Mouse (Mus musculus): ENCODE measurements at regions not wholly inside any gene's neighbourhood (a gene's known extent, or its start where the extent isn't known, plus 50 kb on each side); places are given as distances from the start of the nearest gene placed in this dataset.

DNA sequence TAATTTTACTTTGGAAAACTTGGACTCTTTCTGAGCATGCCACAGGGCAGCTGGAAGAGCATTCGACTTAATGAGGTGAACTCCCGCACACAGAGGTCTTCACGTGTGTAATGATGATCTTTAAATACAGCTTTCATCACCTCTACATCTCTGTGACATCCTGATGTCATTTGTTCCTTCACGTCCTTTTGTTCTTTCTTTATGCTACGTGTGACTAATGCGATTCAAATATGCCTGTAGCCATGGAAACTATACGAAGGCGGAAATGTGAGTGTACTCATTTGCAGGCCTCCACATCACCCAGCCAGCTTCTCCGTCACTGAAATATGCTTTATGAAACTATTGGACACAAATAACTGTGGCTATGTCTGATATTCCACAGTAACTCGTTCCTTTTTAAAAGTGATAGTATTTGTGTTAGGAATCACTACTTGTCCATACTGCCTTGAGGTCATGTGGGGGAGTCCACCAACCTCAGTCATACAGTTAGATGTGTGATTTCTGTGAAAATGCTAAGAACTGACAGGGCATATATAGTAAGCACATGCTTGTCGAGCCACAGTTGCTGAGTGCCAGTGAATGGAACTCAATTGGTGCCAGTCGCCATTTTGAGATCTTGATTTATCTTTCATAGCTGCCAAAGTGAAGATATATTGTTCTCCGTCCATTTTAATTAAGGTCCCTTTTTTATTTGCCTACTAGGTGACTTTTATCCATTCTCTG, 145.9 kb downstream of the Plk2 start:
- DNase-seq = no peak

GRCm38 (mm10) chr13:110541288-110542148, 146.7 kb downstream of the Plk2 start:
- DNase-seq = no peak

- DNase-seq = no peak
These were observed 147.6 kb downstream of the Plk2 start for GRCm38 (mm10) chr13:110542303-110543065.

DNA sequence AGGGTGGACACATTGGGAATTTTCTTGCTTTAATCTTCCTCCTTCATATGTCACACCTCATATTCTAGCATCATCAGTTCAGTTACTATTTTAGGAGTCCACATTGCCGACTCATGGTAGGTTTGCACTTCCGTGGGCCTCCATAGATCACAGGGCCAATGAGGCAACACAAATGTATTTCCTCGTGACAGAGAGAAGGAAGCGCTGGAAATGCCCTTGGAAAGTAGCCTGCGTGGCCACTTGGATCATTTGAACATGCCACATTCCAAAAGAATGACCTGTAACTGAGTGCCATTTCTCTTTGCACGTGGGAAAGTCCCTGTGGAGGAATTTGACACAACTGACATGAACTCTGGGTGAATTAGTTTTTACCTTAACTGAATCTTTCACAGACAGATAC, 150.6 kb downstream of the Plk2 start:
- no peak for DNase-seq

- peak; percentile 44 to 50 for DNase-seq
These were observed 160.9 kb downstream of the Plk2 start for GRCm38 (mm10) chr13:110555529-110556319.

- no peak for DNase-seq
These were observed 161.7 kb downstream of the Plk2 start for GRCm38 (mm10) chr13:110556355-110557095.

DNA sequence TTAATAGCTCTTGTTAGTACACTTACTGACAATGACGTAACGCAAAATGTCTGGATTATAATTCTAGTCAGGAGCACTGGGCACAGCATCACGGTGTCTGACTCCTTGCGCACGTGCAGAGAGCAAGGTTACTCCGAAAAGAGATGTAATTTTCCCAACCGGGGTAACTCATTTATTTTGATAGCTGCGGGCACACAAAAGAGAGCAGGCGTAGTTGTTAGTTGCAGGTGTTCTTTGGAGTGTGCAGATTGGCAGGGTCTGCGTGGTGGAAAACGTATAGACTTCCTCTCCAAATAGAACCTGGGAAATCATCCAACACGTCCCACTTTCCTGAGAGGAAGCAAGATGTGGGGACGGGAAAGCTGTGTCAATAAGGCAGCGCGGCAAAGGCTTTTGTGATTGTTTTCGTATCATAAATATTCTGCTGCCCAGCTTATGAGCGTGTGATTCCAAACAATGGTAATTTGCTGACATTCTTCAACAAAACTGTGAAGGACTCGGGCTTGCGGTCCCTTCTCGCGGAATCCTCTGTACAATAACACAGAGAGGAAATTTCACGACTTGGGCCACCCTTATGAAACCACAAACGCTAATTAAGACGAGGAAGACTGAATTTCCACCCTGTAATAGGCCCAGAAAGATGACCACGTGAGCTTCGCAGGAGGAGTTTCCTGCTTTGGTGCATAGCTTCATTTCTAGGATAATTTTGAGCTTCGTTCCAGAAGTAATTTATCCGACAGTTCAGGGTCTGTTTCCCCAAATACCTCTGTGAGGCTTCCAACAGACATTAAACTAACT, 163.3 kb downstream of the Plk2 start:
- peak; percentile 13 to 30 for DNase-seq

DNA sequence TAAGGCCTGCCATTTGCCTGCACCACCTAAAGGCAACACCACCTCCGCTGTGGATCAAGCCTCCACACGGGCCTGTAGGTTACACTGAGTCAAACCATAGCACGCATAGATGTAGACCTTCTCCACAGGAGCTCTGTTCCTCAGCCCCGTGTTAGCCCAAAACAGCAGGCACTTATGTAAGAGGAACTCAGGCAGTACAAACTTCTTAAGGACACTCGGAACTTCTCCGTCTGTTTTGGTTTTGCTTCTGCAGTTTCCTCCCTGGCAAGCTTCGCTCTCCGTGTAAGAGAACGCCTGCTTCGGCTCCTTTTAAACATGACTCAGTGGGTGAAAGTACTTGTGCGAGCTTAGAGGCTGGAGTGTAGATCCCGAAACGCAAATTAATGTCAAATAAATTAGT, 165.7 kb downstream of the Plk2 start:
- DNase-seq = no peak

GRCm38 (mm10) chr13:110562499-110562898, 167.7 kb downstream of the Plk2 start:
- DNase-seq = no peak

GRCm38 (mm10) chr13:110562902-110563301, 168.1 kb downstream of the Plk2 start:
- no peak for DNase-seq

GRCm38 (mm10) chr13:110563967-110564366, 169.1 kb downstream of the Plk2 start:
- DNase-seq = no peak

DNA sequence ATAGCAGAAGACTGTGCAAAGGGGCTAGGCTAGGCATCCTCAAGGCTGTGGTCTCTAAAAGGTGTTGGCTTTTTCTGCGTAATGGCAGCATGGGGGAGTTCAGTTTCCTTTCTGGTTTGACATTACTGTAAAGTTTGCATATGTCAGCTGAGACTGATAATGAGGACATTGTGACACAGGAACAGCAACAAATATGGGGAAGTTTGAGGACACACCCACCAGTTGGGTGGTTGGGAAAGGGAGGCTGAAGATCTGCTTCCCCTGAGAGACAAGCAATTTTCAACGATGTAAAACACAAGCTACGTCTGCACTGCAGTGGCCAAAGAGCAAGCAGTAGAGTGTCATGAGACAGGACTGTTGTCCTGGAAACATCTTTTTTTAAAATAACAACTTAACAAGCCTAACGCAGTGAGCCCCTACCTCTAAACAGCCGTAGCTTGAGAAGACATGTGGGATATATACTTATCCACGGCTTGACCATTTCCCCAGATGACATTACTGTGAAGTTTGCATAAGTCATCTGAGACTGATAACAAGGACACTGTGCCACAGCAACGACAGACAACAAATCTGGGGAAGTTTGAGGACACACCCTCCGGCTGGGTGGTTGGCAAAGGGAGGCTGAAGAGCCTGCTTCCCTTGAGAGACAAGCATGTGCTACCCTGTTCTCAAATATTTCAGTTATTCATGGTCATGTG, 173.8 kb downstream of the Plk2 start:
- DNase-seq = no peak

DNA sequence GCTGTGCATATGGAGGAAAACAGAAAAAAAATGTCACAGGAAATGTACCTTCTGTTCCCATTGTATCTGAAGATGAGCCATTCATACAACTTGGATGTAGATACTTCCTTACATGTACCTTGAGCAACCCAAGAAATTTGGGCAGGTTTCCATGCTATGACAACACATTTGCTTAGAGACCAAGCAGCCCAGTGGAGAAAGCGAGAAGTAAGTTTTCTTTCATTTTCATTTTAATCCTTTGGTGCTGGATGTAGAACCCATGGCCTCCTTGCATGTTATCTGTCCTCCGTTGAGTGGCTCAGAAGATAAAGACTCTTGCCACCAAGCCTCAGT, 174.3 kb downstream of the Plk2 start:
- no peak for DNase-seq

GRCm38 (mm10) chr13:110570386-110570785, 175.5 kb downstream of the Plk2 start:
- no peak for DNase-seq

- DNase-seq = peak; percentile 12 to 17
These were observed 178.7 kb downstream of the Plk2 start for GRCm38 (mm10) chr13:110573360-110574065.

GRCm38 (mm10) chr13:110574764-110575471, 180.1 kb downstream of the Plk2 start:
- DNase-seq = no peak

GRCm38 (mm10) chr13:110578159-110578558, 183.3 kb downstream of the Plk2 start:
- DNase-seq = no peak

- DNase-seq = no peak
These were observed 185.3 kb downstream of the Plk2 start for GRCm38 (mm10) chr13:110580166-110580565.

DNA sequence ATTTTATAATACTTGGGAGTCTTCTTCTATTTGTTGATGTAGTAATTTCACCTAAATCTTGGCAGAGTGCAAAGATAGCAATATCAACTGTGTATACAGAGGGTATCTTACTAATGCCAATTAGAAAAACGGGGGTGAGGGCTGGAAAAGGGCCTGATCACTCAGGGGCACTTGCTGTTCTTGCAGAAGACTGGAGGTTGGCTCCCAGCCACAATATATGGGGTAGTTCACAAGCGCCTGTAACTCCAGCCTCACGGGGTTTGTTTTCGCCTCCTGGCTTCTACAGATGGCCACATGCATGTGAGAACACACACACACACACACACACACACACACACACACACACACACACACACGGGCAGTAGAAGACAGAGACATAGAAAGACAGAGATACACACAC, 185.7 kb downstream of the Plk2 start:
- DNase-seq = peak; percentile 26 to 35
